Mouse (Mus musculus): ENCODE results near the gene Gm20517.

Gene Gm20517

GRCm38 (mm10) chr17:47682836-47683235 is 71.4 kb downstream of the Gm20517 start:
- DNase-seq = no peak

GRCm38 (mm10) chr17:47687409-47688343 is 76.3 kb downstream of the Gm20517 start:
- DNase-seq = peak; percentile 98

- DNase-seq = no peak
These were observed 76.9 kb downstream of the Gm20517 start, which contains the start of gene Tomm6 for GRCm38 (mm10) chr17:47688344-47688607. TSS of gene Tomm6 (minus strand) at chr17:47688386.

GRCm38 (mm10) chr17:47688608-47689575 is 77.5 kb downstream of the Gm20517 start, which contains the start of gene Frs3:
TSS of gene Frs3 (plus strand) at chr17:47689030.
- DNase-seq = peak; percentile 64

GRCm38 (mm10) chr17:47689894-47690293 is 78.5 kb downstream of the Gm20517 start:
- no peak for DNase-seq

- DNase-seq = no peak
These were observed 80.3 kb downstream of the Gm20517 start for GRCm38 (mm10) chr17:47691650-47692049.

- DNase-seq = no peak
These were observed 82.5 kb downstream of the Gm20517 start for GRCm38 (mm10) chr17:47693671-47694441.

- DNase-seq = no peak
These were observed 82.9 kb downstream of the Gm20517 start, which contains the start of gene Gm21981 for GRCm38 (mm10) chr17:47694442-47694502. TSS of gene Gm21981 (minus strand) at chr17:47694455.

- DNase-seq = peak; percentile 98
These were observed 83.3 kb downstream of the Gm20517 start, which contains the start of gene Prickle4 for GRCm38 (mm10) chr17:47694503-47695336. TSS of gene Prickle4 (minus strand) at chr17:47694736.

- no peak for DNase-seq
These were observed 83.9 kb downstream of the Gm20517 start for GRCm38 (mm10) chr17:47695337-47695710.

- DNase-seq = no peak
These were observed 86.8 kb downstream of the Gm20517 start for GRCm38 (mm10) chr17:47698156-47698555.

GRCm38 (mm10) chr17:47699055-47699454 is 87.7 kb downstream of the Gm20517 start:
- no peak for DNase-seq

- no peak for DNase-seq
These were observed 90.4 kb downstream of the Gm20517 start for GRCm38 (mm10) chr17:47701793-47702192.

GRCm38 (mm10) chr17:47702548-47703345 is 91.4 kb downstream of the Gm20517 start:
- DNase-seq = no peak

- no peak for DNase-seq
These were observed 92.2 kb downstream of the Gm20517 start for GRCm38 (mm10) chr17:47703556-47703955.

- no peak for DNase-seq
These were observed 93.3 kb downstream of the Gm20517 start for GRCm38 (mm10) chr17:47704692-47705091.

- no peak for DNase-seq
These were observed 94.8 kb downstream of the Gm20517 start for GRCm38 (mm10) chr17:47706196-47706595.

- DNase-seq = no peak
These were observed 96.6 kb downstream of the Gm20517 start for GRCm38 (mm10) chr17:47707961-47708360.

- no peak for DNase-seq
These were observed 97.6 kb downstream of the Gm20517 start for GRCm38 (mm10) chr17:47708972-47709371.

GRCm38 (mm10) chr17:47710036-47710435 is 98.6 kb downstream of the Gm20517 start:
- DNase-seq = no peak

GRCm38 (mm10) chr17:47711883-47712282 is 100.5 kb downstream of the Gm20517 start:
- DNase-seq = no peak
